In genomic region chr6:106268723-106269122, GRCm38 (mm10) we compare ENCODE assay signal across 24 mouse cellular contexts.
DNase-seq lines count a peak whose midpoint lies in the region; ATAC-seq and TF ChIP-seq lines count a peak whose summit lies in the region.
"Had no signal": no experiment of that assay in that cellular context is flagged by ENCODE, and none has a peak within 500 bp of the region (broad histone marks: within the 10 kb centered on the region; RNA-seq: fewer than 3 reads in every experiment).

No protein-coding gene starts in this region.

- H3K9me3 ChIP-seq in kidney, embryonic 15.5 days (replicated peaks): no peaks in the 10 kb centered on the region
- H3K9me3 ChIP-seq in heart, embryonic 10.5 days: no peaks in the 10 kb centered on the region
- H3K9me3 ChIP-seq: embryonic facial prominence, embryonic 13.5 days; embryonic facial prominence, embryonic 15.5 days; forebrain, embryonic 13.5 days; forebrain, embryonic 15.5 days; G1E had no signal

- H3K4me2 ChIP-seq in kidney, embryonic 15.5 days: no peak overlapping the region
- H3K4me2 ChIP-seq: embryonic facial prominence, embryonic 13.5 days; embryonic facial prominence, embryonic 15.5 days; forebrain, embryonic 13.5 days; forebrain, embryonic 15.5 days had no signal

- WGBS in kidney, embryonic 15.5 days: 61% methylated on average over 4 of the region's 4 CpGs
- 71% methylated on average over 4 of the region's 4 CpGs for WGBS in kidney, adult 2 months
- WGBS in heart, embryonic 10.5 days: 73% methylated on average over 4 of the region's 4 CpGs

- peaks cover 14% of the 10 kb centered on the region for H3K4me1 ChIP-seq in kidney, embryonic 15.5 days
- H3K4me1 ChIP-seq in kidney, adult 2 months (ENCODE audit: control insufficient read depth, insufficient read depth, low read length): no peaks in the 10 kb centered on the region
- no peaks in the 10 kb centered on the region for H3K4me1 ChIP-seq in heart, embryonic 10.5 days
- H3K4me1 ChIP-seq: embryonic facial prominence, embryonic 13.5 days; embryonic facial prominence, embryonic 15.5 days; forebrain, embryonic 13.5 days; forebrain, embryonic 15.5 days had no signal

- no peak overlapping the region for H3K27ac ChIP-seq in kidney, embryonic 15.5 days
- no peak overlapping the region for H3K27ac ChIP-seq in kidney, adult 2 months (ENCODE audit: insufficient read depth, low read depth, low read length)
- no peak overlapping the region for H3K27ac ChIP-seq in heart, embryonic 10.5 days
- H3K27ac ChIP-seq: embryonic facial prominence, embryonic 13.5 days; embryonic facial prominence, embryonic 15.5 days; forebrain, embryonic 13.5 days; forebrain, embryonic 15.5 days had no signal

- peak; percentile 53 for ATAC-seq in frontal cortex, adult (ENCODE audit: low TSS enrichment)
- 0 out of 2 replicates have a peak, but pooled peaks have one; percentile 22 for ATAC-seq in kidney, embryonic 15.5 days (replicated peaks; ENCODE audit: low FRiP score)
- ATAC-seq: CD4-positive, CD25-positive, alpha-beta regulatory T cell, adult 4 months; forebrain, embryonic 13.5 days; forebrain, embryonic 15.5 days; forebrain, postnatal 0 days had no signal

- no peak for DNase-seq in frontal cortex, adult 2 months (ENCODE audit: extremely low spot score in 1 of 2, low spot score in 1 of 2)
- DNase-seq in kidney, adult 2 months: no peak
- no peak for DNase-seq in heart, embryonic 10.5 days (ENCODE audit: low spot score)
- DNase-seq: adrenal gland, adult 2 months; adrenal gland, postnatal 10 days; adrenal gland, postnatal 25 days; B cell, adult 2 months; cerebellum, adult 11 months; cerebellum, adult 18-20 months; cerebellum, adult 8-10 months; cerebellum, adult 9-11 months; cerebellum, postnatal 14 days; cerebellum, postnatal 36 days; embryo, embryonic 11 days; forebrain, postnatal 0 days had no signal

- no peak for TF ChIP-seq CTCF in kidney, adult 2 months (conservative IDR thresholded peaks at IDR 0.05; ENCODE audit: insufficient read depth, insufficient read length, low read depth, low read length)

- no peaks in the 10 kb centered on the region for H3K36me3 ChIP-seq in kidney, embryonic 15.5 days
- H3K36me3 ChIP-seq in kidney, adult 2 months (ENCODE audit: control insufficient read depth, insufficient read depth, low read length): no peaks in the 10 kb centered on the region
- H3K36me3 ChIP-seq in heart, embryonic 10.5 days: no peaks in the 10 kb centered on the region
- H3K36me3 ChIP-seq: embryonic facial prominence, embryonic 13.5 days; embryonic facial prominence, embryonic 15.5 days; forebrain, embryonic 15.5 days; G1E had no signal

- no peaks in the 10 kb centered on the region for H3K27me3 ChIP-seq in kidney, embryonic 15.5 days
- no peaks in the 10 kb centered on the region for H3K27me3 ChIP-seq in kidney, adult 2 months (replicated peaks; ENCODE audit: control insufficient read depth, insufficient read depth, low read length)
- H3K27me3 ChIP-seq in heart, embryonic 10.5 days (ENCODE audit: insufficient read depth, poor library complexity, severe bottlenecking): no peaks in the 10 kb centered on the region
- H3K27me3 ChIP-seq: CH12.LX; embryonic facial prominence, embryonic 13.5 days; embryonic facial prominence, embryonic 15.5 days; forebrain, embryonic 13.5 days; forebrain, embryonic 15.5 days had no signal

- no peak overlapping the region for H3K4me3 ChIP-seq in kidney, embryonic 15.5 days (replicated peaks)
- no peak overlapping the region for H3K4me3 ChIP-seq in kidney, adult 2 months (ENCODE audit: insufficient read depth, low read depth, low read length)
- no peak overlapping the region for H3K4me3 ChIP-seq in heart, embryonic 10.5 days
- H3K4me3 ChIP-seq: embryonic facial prominence, embryonic 13.5 days; embryonic facial prominence, embryonic 15.5 days; forebrain, embryonic 13.5 days; forebrain, embryonic 15.5 days had no signal

- no peak overlapping the region for H3K9ac ChIP-seq in kidney, embryonic 15.5 days
- H3K9ac ChIP-seq: embryonic facial prominence, embryonic 13.5 days; embryonic facial prominence, embryonic 15.5 days; forebrain, embryonic 13.5 days; forebrain, embryonic 15.5 days; forebrain, postnatal 0 days had no signal

- TF ChIP-seq POLR2A in kidney, adult 2 months (IDR thresholded peaks at IDR 0.05; ENCODE audit: low read depth, low read length): no peak
